Mouse (Mus musculus): Measurements from ENCODE around the gene Olfr95. TPM values are rescaled to one million over a fixed set of nuclear protein-coding genes. Genes with fewer than 3 reads are reported as not detected.

Gene Olfr95
- polyA plus RNA-seq, 2 experiments, result not detected

GRCm38 (mm10) chr17:37221879-37222278, 9.0 kb upstream of the Olfr95 start:
- Histone ChIP-seq H3K27ac (replicated peaks; ENCODE audit: low read depth, low read length) (no peak overlapping the region), H3K36me3 (ENCODE audit: control insufficient read depth, insufficient read depth, low read length) (no peaks in the 10 kb centered on the region), H3K4me2 (replicated peaks; ENCODE audit: low read depth, low read length, severe bottlenecking) (no peak overlapping the region), H3K9ac (ENCODE audit: low read depth, low read length, severe bottlenecking) (no peak overlapping the region), H3K9me3 (ENCODE audit: control insufficient read depth, low read length) (peaks cover 6% of the 10 kb centered on the region), H3K4me1 (ENCODE audit: control insufficient read depth, insufficient read depth, low read length) (no peaks in the 10 kb centered on the region), H3K27me3 (ENCODE audit: control insufficient read depth, insufficient read depth, low read length) (no peaks in the 10 kb centered on the region), H3K4me3 (replicated peaks; ENCODE audit: low read length) (no peak overlapping the region)
- DNase-seq (ENCODE audit: low spot score) (no peak), ATAC-seq (ENCODE audit: low FRiP score, low read depth) (no peak)
- 12% methylated on average over 1 of the region's 1 CpGs for WGBS
- no peak for TF ChIP-seq POLR2A (IDR thresholded peaks at IDR 0.05; ENCODE audit: borderline replicate concordance, extremely low read depth, insufficient read depth, insufficient read length)

- TF ChIP-seq POLR2A (IDR thresholded peaks at IDR 0.05; ENCODE audit: borderline replicate concordance, extremely low read depth, insufficient read depth, insufficient read length), result no peak
- H3K4me3 ChIP-seq (replicated peaks; ENCODE audit: low read length), result no peak within 1 kb of the TSS
- H3K36me3 ChIP-seq (ENCODE audit: control insufficient read depth, insufficient read depth, low read length), result no peaks in the 10 kb centered on the region
- H3K4me2 ChIP-seq (replicated peaks; ENCODE audit: low read depth, low read length, severe bottlenecking), result no peak within 1 kb of the TSS
- H3K27ac ChIP-seq (replicated peaks; ENCODE audit: low read depth, low read length), result no peak within 1 kb of the TSS
- H3K4me1 ChIP-seq (ENCODE audit: control insufficient read depth, insufficient read depth, low read length), result no peaks in the 10 kb centered on the region
- no peak within 1 kb of the TSS for H3K9ac ChIP-seq (ENCODE audit: low read depth, low read length, severe bottlenecking)
- H3K9me3 ChIP-seq (ENCODE audit: control insufficient read depth, low read length), result peaks cover 6% of the 10 kb centered on the region
- ATAC-seq (ENCODE audit: low FRiP score, low read depth) (no peak), DNase-seq (ENCODE audit: low spot score) (no peak)
- 60% methylated on average over 4 of the region's 4 CpGs for WGBS
- no peaks in the 10 kb centered on the region for H3K27me3 ChIP-seq (ENCODE audit: control insufficient read depth, insufficient read depth, low read length)
Observed at GRCm38 (mm10) chr17:37219846-37220245, 6.9 kb upstream of the Olfr95 start, which contains the start of gene Olfr96. Gene Olfr96 (plus strand): TSS chr17:37220146.

- Histone ChIP-seq H3K4me3 (replicated peaks; ENCODE audit: low read length) (no peak overlapping the region), H3K27me3 (ENCODE audit: control insufficient read depth, insufficient read depth, low read length) (no peaks in the 10 kb centered on the region), H3K9ac (ENCODE audit: low read depth, low read length, severe bottlenecking) (no peak overlapping the region), H3K4me2 (replicated peaks; ENCODE audit: low read depth, low read length, severe bottlenecking) (no peak overlapping the region), H3K27ac (replicated peaks; ENCODE audit: low read depth, low read length) (no peak overlapping the region), H3K4me1 (ENCODE audit: control insufficient read depth, insufficient read depth, low read length) (no peaks in the 10 kb centered on the region), H3K9me3 (ENCODE audit: control insufficient read depth, low read length) (peaks cover 6% of the 10 kb centered on the region), H3K36me3 (ENCODE audit: control insufficient read depth, insufficient read depth, low read length) (no peaks in the 10 kb centered on the region)
- TF ChIP-seq POLR2A (IDR thresholded peaks at IDR 0.05; ENCODE audit: borderline replicate concordance, extremely low read depth, insufficient read depth, insufficient read length), result no peak
- 77% methylated on average over 3 of the region's 3 CpGs for WGBS
- no peak for ATAC-seq (ENCODE audit: low FRiP score, low read depth)
- DNase-seq (ENCODE audit: low spot score), result no peak
Observed at GRCm38 (mm10) chr17:37218486-37218885, 5.6 kb upstream of the Olfr95 start.

- DNase-seq (ENCODE audit: low spot score) (no peak), ATAC-seq (ENCODE audit: low FRiP score, low read depth) (no peak)
- Histone ChIP-seq H3K4me1 (ENCODE audit: control insufficient read depth, insufficient read depth, low read length) (no peaks in the 10 kb centered on the region), H3K36me3 (ENCODE audit: control insufficient read depth, insufficient read depth, low read length) (no peaks in the 10 kb centered on the region), H3K9me3 (ENCODE audit: control insufficient read depth, low read length) (no peaks in the 10 kb centered on the region), H3K27me3 (ENCODE audit: control insufficient read depth, insufficient read depth, low read length) (peaks cover 14% of the 10 kb centered on the region), H3K4me2 (replicated peaks; ENCODE audit: low read depth, low read length, severe bottlenecking) (no peak overlapping the region; the same call in 1 of the 2 replicates), H3K4me3 (replicated peaks; ENCODE audit: low read length) (no peak overlapping the region), H3K9ac (ENCODE audit: low read depth, low read length, severe bottlenecking) (no peak overlapping the region), H3K27ac (replicated peaks; ENCODE audit: low read depth, low read length) (no peak overlapping the region)
- no peak for TF ChIP-seq POLR2A (IDR thresholded peaks at IDR 0.05; ENCODE audit: borderline replicate concordance, extremely low read depth, insufficient read depth, insufficient read length)
- 17% methylated on average over 40 of the region's 40 CpGs for WGBS
Observed at GRCm38 (mm10) chr17:37210884-37211768, 1.8 kb downstream of the Olfr95 start.

GRCm38 (mm10) chr17:37203917-37204236, 9.0 kb downstream of the Olfr95 start:
- 32% methylated on average over 3 of the region's 3 CpGs for WGBS
- Histone ChIP-seq H3K36me3 (ENCODE audit: control insufficient read depth, insufficient read depth, low read length) (no peaks in the 10 kb centered on the region), H3K27me3 (ENCODE audit: control insufficient read depth, insufficient read depth, low read length) (no peaks in the 10 kb centered on the region), H3K4me1 (ENCODE audit: control insufficient read depth, insufficient read depth, low read length) (no peaks in the 10 kb centered on the region), H3K4me3 (replicated peaks; ENCODE audit: low read length) (no peak overlapping the region), H3K9me3 (ENCODE audit: control insufficient read depth, low read length) (no peaks in the 10 kb centered on the region), H3K4me2 (replicated peaks; ENCODE audit: low read depth, low read length, severe bottlenecking) (no peak overlapping the region), H3K27ac (replicated peaks; ENCODE audit: low read depth, low read length) (no peak overlapping the region), H3K9ac (ENCODE audit: low read depth, low read length, severe bottlenecking) (no peak overlapping the region)
- DNase-seq (ENCODE audit: low spot score), result no peak
- no peak for ATAC-seq (ENCODE audit: low FRiP score, low read depth)
- TF ChIP-seq POLR2A (IDR thresholded peaks at IDR 0.05; ENCODE audit: borderline replicate concordance, extremely low read depth, insufficient read depth, insufficient read length), result no peak

Measured in limb, embryonic 14.5 days (tissue).